Mouse (Mus musculus) lung, adult 2 months (tissue): ENCODE results near the gene G3bp2. TPM values are rescaled to one million over a fixed set of nuclear protein-coding genes. Genes with fewer than 3 reads are reported as not detected.

Experiments used
- DNase-seq: peaks from one replicate; pipeline ENCODE4 v3.0.0; 2022
- H3K4me1 ChIP-seq: fragments of 200-500 bp; 2 replicates; pipeline ENCODE4 v1.6.1; 2011; ENCODE audit warnings: low read length; ENCODE audit not compliant: control insufficient read depth, insufficient read depth
- H3K4me3 ChIP-seq: fragments of 200-500 bp; replicated peaks from 2 replicates; pipeline ENCODE3; 2011; ENCODE audit warnings: low read depth, mild to moderate bottlenecking, control low read depth, low read length; ENCODE audit errors: extremely low read depth
- CTCF ChIP-seq: fragments of 200-500 bp; IDR thresholded peaks from 2 replicates; pipeline ENCODE4 v1.5.1; 2011; ENCODE audit warnings: mild to moderate bottlenecking, low read length, control low read depth; ENCODE audit not compliant: insufficient read depth
- POLR2A ChIP-seq: fragments of 200-500 bp; IDR thresholded peaks from 2 replicates; pipeline ENCODE4 v1.6.1; 2011; ENCODE audit warnings: low read depth, mild to moderate bottlenecking, control low read depth, low read length, borderline replicate concordance; ENCODE audit errors: extremely low read depth
- WGBS: fragments of 180-500 bp; shearing (Covaris S2); methylation state at CpG from one replicate; pipeline ENCODE4 v1.1.7; 2018; 5-methylcytosine and 5-hydroxymethylcytosine counted together
- polyA plus RNA-seq: library from polyadenylated mRNA; depleted of rRNA; stranded (reverse); fragments of >200 nt; gene quantifications from 2 replicates; pipeline ENCODE4 v1.2.3, GENCODE M21; 2012

Gene G3bp2
- polyA plus RNA-seq, 1 experiment, result 17.2 TPM

DNA sequence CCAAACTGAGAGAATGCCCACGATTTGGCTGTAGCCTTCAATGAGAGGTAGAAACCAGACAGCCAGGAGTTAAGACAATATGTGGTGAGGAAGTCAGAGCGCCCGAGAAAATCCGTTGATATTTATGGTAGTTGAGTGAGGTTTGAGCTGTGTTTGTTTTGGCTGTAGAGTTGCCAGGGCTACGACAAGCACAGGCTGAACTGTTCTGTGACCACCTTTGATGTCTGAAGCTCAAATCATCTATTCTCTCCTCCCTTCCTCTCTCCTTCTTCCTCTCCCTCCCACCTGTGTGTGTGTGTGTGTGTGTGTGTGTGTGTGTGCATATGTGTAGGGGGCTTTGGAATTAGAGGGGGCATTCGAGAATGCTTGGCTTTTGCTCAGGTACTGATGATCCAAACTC lies 19.5 kb upstream of the G3bp2 start:
- no peak for DNase-seq
- WGBS, result 11% methylated on average over 6 of the region's 6 CpGs
- H3K4me1 ChIP-seq, result no peaks in the 10 kb centered on the region
- H3K4me3 ChIP-seq, result no peak overlapping the region
- no peak for TF ChIP-seq CTCF
- no peak for TF ChIP-seq POLR2A

DNA sequence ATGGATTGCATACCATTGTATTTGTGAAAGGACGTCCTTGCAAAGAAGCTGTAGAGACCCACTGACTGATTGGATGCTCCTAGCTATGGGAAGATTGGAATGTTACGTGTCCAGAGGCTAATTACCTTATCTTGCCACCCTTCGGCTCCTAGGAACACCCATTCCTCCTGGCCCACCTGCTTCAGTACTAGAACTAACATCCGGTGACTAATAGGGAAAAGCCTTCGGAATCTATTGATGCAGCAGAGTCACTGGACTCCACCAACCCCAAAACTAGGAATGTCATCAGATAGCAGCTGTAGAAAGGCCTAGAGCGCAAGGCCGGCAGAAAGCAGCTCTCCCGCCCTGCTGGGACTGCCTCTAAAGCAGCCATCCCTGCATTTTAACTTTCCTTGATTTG lies 18.1 kb upstream of the G3bp2 start:
- DNase-seq, result no peak
- Histone ChIP-seq H3K4me3 (no peak overlapping the region), H3K4me1 (no peaks in the 10 kb centered on the region)
- TF ChIP-seq POLR2A (no peak), CTCF (no peak)
- WGBS, result 90% methylated on average over 8 of the region's 8 CpGs

GRCm38 (mm10) chr5:92098351-92099109 lies 15.0 kb upstream of the G3bp2 start:
- TF ChIP-seq CTCF (no peak), POLR2A (no peak)
- no peaks in the 10 kb centered on the region for H3K4me1 ChIP-seq
- no peak overlapping the region for H3K4me3 ChIP-seq
- WGBS, result 69% methylated on average over 13 of the region's 13 CpGs
- DNase-seq, result no peak

DNA sequence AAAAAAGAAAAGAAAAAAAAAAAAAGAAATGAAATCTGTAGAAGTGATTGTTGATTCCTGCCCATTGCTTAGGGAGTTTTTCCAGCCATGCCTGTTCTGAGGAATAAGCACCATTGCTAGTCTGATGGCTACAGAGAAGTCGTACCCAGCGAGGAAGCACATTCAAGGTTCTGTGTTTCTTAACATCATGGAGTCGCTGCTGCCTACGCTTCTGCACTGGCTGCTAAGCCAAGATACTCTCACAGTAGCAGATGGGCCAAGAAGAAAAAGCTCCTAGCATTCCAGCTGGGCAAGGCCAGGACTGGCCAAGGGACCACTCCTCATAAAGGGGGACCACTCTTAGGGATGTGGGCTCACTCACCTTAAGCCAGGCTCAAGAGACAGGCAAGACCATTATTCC lies 14.3 kb upstream of the G3bp2 start:
- DNase-seq, result no peak
- no peaks in the 10 kb centered on the region for H3K4me1 ChIP-seq
- no peak overlapping the region for H3K4me3 ChIP-seq
- TF ChIP-seq POLR2A, result no peak
- no peak for TF ChIP-seq CTCF
- WGBS, result 86% methylated on average over 4 of the region's 4 CpGs

DNA sequence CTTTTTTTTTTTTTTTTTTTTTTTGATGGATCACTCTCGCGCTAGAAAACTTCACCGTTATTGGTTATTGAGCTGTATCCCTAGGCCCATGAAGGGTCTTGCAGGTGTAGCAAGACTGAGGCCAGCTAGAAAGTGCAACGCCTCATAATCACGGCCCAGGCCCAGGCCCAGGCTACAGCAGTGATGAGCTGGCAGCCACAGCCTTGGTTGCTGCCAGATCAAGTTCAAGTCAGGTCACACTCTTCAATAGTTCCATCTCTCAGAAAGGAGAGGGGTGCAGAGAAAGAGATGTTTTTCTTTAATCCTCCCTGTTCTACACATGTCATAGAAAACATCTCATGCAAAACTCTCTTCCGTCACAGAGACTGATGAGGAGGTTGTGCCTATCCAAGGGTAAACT lies 13.3 kb upstream of the G3bp2 start:
- H3K4me1 ChIP-seq, result no peaks in the 10 kb centered on the region
- no peak overlapping the region for H3K4me3 ChIP-seq
- TF ChIP-seq POLR2A (no peak), CTCF (no peak)
- DNase-seq, result no peak
- 83% methylated on average over 6 of the region's 6 CpGs for WGBS

GRCm38 (mm10) chr5:92094062-92094415 lies 10.5 kb upstream of the G3bp2 start:
- TF ChIP-seq POLR2A (no peak), CTCF (no peak)
- WGBS, result 58% methylated on average over 3 of the region's 3 CpGs
- Histone ChIP-seq H3K4me1 (no peaks in the 10 kb centered on the region), H3K4me3 (no peak overlapping the region)
- no peak for DNase-seq

GRCm38 (mm10) chr5:92093263-92094061 lies 9.9 kb upstream of the G3bp2 start:
- WGBS, result 52% methylated on average over 15 of the region's 15 CpGs
- no peak for DNase-seq
- no peak for TF ChIP-seq POLR2A
- no peak for TF ChIP-seq CTCF
- H3K4me3 ChIP-seq, result peak overlapping the region; percentile 20
- no peaks in the 10 kb centered on the region for H3K4me1 ChIP-seq

- DNase-seq, result no peak
- WGBS, result 92% methylated on average over 4 of the region's 4 CpGs
Measured at GRCm38 (mm10) chr5:92087469-92087868, 4.0 kb upstream of the G3bp2 start.

GRCm38 (mm10) chr5:92085821-92086550 lies 2.5 kb upstream of the G3bp2 start:
- no peak overlapping the region for H3K4me3 ChIP-seq
- no peak for DNase-seq
- WGBS, result 81% methylated on average over 7 of the region's 7 CpGs
- no peak for TF ChIP-seq CTCF
- no peak for TF ChIP-seq POLR2A
- H3K4me1 ChIP-seq, result peaks cover 8% of the 10 kb centered on the region

More at GRCm38 (mm10) chr5:92087469-92087868, 4.0 kb upstream of the G3bp2 start:
- H3K4me1 ChIP-seq, result no peaks in the 10 kb centered on the region
- H3K4me3 ChIP-seq, result no peak overlapping the region
- TF ChIP-seq CTCF (no peak), POLR2A (no peak)

DNA sequence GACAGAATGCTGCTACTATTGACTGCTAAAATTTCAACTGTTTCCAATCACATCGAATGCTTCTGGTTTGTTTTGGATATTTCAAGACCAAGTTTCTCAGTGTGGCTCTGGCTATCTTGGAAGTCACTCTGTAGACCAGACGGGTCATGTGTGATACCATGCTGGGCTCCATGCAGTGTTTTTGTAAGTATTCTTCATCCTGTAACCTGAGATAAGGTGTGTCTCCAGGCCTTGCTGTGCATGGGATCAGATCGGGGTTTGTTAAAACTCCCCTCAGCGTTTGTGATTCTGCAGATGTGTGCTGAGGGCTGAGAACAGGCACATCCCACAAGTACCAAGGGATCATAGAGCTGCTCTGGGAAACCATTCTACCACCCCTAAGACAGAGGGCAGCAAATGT lies 1.7 kb upstream of the G3bp2 start:
- 75% methylated on average over 4 of the region's 4 CpGs for WGBS
- TF ChIP-seq POLR2A (no peak), CTCF (no peak)
- peaks cover 8% of the 10 kb centered on the region for H3K4me1 ChIP-seq
- H3K4me3 ChIP-seq, result no peak overlapping the region
- DNase-seq, result no peak
